Mouse (Mus musculus) heart, adult 2 months (tissue): ENCODE measurements at regions not wholly inside any gene's neighbourhood (a gene's known extent, or its start where the extent isn't known, plus 50 kb on each side); places are given as distances from the start of the nearest gene placed in this dataset.

Experiments
- DNase-seq, 2 experiments: peaks; one replicate each; pipeline ENCODE4 v3.0.0; 2021
- H3K27ac ChIP-seq: fragments of 200-600 bp; 2 replicates; pipeline ENCODE4 v1.8.1; 2022
- H3K27me3 ChIP-seq: fragments of 200-500 bp; 2 replicates; pipeline ENCODE4 v1.6.1; 2012; ENCODE audit warnings: mild to moderate bottlenecking, low read length, inconsistent platforms, mixed read lengths; ENCODE audit not compliant: control insufficient read depth, insufficient read depth
- H3K36me3 ChIP-seq: fragments of 200-500 bp; 2 replicates; pipeline ENCODE4 v1.6.1; 2012; ENCODE audit warnings: low read length, inconsistent platforms; ENCODE audit not compliant: control insufficient read depth, insufficient read depth
- H3K4me1 ChIP-seq: fragments of 200-500 bp; 2 replicates; pipeline ENCODE4 v1.6.1; 2011; ENCODE audit warnings: low read length; ENCODE audit not compliant: control insufficient read depth, insufficient read depth
- H3K4me3 ChIP-seq: fragments of 200-600 bp; 2 replicates; pipeline ENCODE4 v1.8.1; 2022
- H3K79me2 ChIP-seq: fragments of 200-500 bp; replicated peaks from 2 replicates; pipeline ENCODE4 v1.6.1; 2012; ENCODE audit warnings: mild to moderate bottlenecking, inconsistent platforms, low read length, moderate library complexity, mixed read lengths; ENCODE audit not compliant: control insufficient read depth, insufficient read depth
- H3K9ac ChIP-seq: fragments of 200-500 bp; 2 replicates; pipeline ENCODE4 v1.6.1; 2012; ENCODE audit warnings: low read depth, mild to moderate bottlenecking, control low read depth, inconsistent platforms, low read length, mixed read lengths
- CTCF ChIP-seq: fragments of 200-600 bp; IDR thresholded peaks from 2 replicates; pipeline ENCODE4 v1.8.1; 2022; ENCODE audit warnings: antibody characterized with exemption, mild to moderate bottlenecking, moderate library complexity
- EP300 ChIP-seq: fragments of 200-500 bp; IDR thresholded peaks from 2 replicates; pipeline ENCODE4 v1.6.1; 2011; ENCODE audit warnings: low read depth, low read length, control low read depth; ENCODE audit not compliant: insufficient read depth
- POLR2A ChIP-seq: fragments of 200-500 bp; IDR thresholded peaks from 2 replicates; pipeline ENCODE4 v1.6.1; 2011; ENCODE audit warnings: mild to moderate bottlenecking, low read depth, low read length, control low read depth; ENCODE audit not compliant: insufficient read depth
- WGBS: fragments of 180-500 bp; shearing (Covaris S2); methylation state at CpG from one replicate; pipeline ENCODE4 v1.1.7; 2018; 5-methylcytosine and 5-hydroxymethylcytosine counted together
- intact Hi-C: fragments of 180-260 bp; cut with DNase I; formaldehyde crosslinking; loops from one replicate; pipeline ENCODE4 v1.15.1; 2025

DNA sequence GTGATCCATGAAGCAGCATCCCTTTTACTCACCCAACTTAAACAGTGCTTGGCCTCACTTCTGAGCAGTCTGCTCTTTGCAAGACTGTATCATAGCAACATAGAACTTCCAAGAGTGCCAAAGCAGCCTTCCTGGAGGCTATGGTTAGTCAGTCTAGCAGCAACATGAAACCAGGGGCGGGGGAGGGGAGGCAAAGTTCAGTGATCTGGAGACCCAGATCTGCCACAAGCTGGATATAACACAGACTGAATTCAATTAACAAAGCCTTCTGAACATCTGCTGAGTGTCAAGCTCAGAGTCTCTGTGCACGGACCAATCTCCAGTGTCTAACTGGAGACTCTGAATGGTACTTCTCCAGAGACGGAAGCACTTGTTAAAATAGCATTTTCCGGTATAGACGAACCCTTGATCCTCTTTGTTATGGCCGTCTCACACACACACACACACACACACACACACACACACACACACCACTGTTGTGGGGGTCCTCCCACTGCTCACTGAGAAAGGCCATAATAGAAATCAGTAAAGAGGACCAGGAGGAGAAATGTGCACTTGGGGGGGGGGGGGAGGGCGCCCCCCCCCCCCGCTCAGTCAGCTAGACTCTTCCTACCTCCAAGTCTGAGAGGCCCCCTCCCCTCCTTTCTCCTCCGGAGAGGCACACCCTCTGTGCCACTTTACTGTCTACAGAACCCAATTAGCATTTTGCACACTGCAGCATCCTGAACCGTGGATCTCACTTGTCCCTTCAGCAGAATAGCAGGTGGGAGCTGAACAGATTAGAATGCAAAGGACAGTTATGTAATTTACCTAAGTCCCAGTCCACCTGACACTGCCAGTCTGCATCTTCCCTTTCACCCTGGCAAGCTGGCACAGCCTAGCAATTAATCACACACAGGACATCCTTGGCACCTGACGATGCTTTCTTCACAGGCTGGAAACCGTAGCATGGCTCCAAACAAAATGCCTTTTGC lies 112.3 kb upstream of the Slc22a22 start:
- Histone ChIP-seq H3K9ac (no peak overlapping the region), H3K4me3 (no peak overlapping the region), H3K27me3 (no peaks in the 10 kb centered on the region), H3K79me2 (no peaks in the 10 kb centered on the region), H3K36me3 (no peaks in the 10 kb centered on the region), H3K4me1 (no peaks in the 10 kb centered on the region; the same call in 1 of the 2 replicates), H3K27ac (no peak overlapping the region)
- TF ChIP-seq EP300, result no peak
- TF ChIP-seq POLR2A, result no peak
- no peak for TF ChIP-seq CTCF
- WGBS, result 41% methylated on average over 11 of the region's 12 CpGs
- no peak for DNase-seq
- intact Hi-C loops, result no loop called here

DNA sequence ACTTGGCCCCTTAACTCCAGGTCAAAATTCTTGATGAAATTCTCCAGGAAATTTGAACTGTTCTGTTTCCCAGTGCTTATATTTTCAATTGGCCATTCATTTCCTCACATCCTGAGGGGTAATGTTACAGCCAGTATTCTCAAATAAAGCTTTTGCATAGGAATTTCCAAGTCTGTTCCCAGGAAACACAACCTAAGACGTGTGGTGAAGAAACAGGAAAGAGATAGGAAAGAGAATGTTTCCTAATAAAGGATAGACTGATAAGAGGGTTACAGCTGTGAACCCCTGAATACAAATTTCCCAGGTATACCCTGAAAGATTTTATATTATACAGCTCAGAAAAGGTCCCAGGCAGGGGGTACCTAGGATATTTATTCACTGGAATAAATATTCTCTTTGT lies 108.0 kb upstream of the Slc22a22 start:
- Histone ChIP-seq H3K4me1 (no peaks in the 10 kb centered on the region; the same call in none of the 2 replicates), H3K4me3 (no peak overlapping the region), H3K9ac (no peak overlapping the region), H3K79me2 (no peaks in the 10 kb centered on the region), H3K36me3 (no peaks in the 10 kb centered on the region), H3K27me3 (no peaks in the 10 kb centered on the region), H3K27ac (no peak overlapping the region)
- intact Hi-C loops, result no loop called here
- 19% methylated on average over 1 of the region's 1 CpGs for WGBS
- TF ChIP-seq CTCF (no peak), POLR2A (no peak), EP300 (no peak)
- no peak for DNase-seq

DNA sequence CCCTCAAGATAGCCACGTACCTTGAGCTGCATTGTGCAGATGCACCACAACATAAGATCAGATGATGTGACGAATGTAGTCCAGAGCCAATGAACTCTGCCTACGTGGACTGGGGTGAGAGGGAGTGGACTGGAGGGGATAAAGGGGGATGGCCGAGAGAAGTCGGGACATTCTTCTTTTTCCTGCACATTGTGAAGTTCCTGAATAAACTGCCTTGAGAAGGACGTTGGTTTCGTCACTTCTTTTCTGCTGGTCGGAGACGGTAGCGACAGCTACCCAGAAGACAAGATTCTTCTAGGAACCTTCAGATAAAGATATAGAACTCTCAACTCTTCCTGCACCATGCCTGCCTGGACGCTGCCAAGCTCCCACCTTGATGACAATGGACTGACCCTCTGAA lies 107.1 kb upstream of the Slc22a22 start:
- Histone ChIP-seq H3K9ac (no peak overlapping the region), H3K27ac (no peak overlapping the region), H3K27me3 (no peaks in the 10 kb centered on the region), H3K4me1 (no peaks in the 10 kb centered on the region; the same call in 1 of the 2 replicates), H3K36me3 (no peaks in the 10 kb centered on the region), H3K79me2 (no peaks in the 10 kb centered on the region), H3K4me3 (no peak overlapping the region)
- WGBS, result 89% methylated on average over 11 of the region's 11 CpGs
- TF ChIP-seq EP300, result no peak
- no peak for TF ChIP-seq CTCF
- TF ChIP-seq POLR2A, result no peak
- intact Hi-C loops, result no loop called here
- no peak for DNase-seq

DNA sequence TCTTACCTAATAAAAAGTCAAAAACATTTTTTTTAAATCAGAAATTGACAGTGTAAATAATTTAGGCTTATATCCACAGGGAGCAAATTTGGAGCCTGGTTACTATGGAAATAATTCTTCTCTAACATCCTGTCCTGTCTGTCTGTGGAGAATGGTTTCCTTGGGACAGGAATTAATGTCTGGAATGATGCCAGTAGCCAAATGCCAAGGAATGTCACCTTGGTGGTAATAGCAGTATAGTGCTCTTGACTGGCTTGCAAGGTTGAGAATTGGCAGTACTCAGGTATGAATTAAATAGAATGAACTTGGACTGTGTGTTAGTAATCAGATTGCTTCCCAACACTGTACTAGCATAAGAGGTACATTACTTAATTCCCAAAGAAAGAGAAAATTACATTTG lies 103.8 kb upstream of the Slc22a22 start:
- H3K4me3 ChIP-seq, result no peak overlapping the region
- intact Hi-C loops, result no loop called here
- TF ChIP-seq EP300 (no peak), CTCF (no peak), POLR2A (no peak)
- no peak overlapping the region for H3K27ac ChIP-seq
- no peak overlapping the region for H3K9ac ChIP-seq
- H3K4me1 ChIP-seq, result no peaks in the 10 kb centered on the region; the same call in 1 of the 2 replicates
- no peak for DNase-seq
- H3K36me3 ChIP-seq, result no peaks in the 10 kb centered on the region
- H3K79me2 ChIP-seq, result no peaks in the 10 kb centered on the region
- no peaks in the 10 kb centered on the region for H3K27me3 ChIP-seq

DNA sequence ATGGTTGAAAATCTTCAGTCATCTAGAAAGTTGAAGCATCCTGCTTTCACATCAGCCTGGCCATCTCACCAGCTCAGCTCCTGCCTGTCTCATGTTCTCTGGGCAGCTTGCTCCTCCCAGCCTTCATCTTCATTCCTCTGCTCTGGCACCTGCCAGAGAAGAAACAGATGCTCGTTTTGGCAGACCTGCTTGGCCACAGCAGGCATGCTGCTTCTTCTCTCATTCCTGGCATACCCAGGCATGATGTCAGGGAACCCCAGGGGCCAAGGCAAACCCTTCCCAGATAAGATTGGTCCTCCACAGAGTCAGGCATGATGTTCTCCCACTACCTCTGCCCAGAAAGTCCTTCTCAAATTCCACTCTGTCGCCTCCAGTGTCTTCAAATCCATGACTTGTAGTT lies 101.4 kb upstream of the Slc22a22 start:
- DNase-seq, result peak in 1 of 2 experiments; percentile 20
- Histone ChIP-seq H3K27ac (no peak overlapping the region), H3K9ac (no peak overlapping the region), H3K36me3 (no peaks in the 10 kb centered on the region), H3K79me2 (no peaks in the 10 kb centered on the region), H3K4me1 (no peaks in the 10 kb centered on the region; the same call in 1 of the 2 replicates), H3K4me3 (no peak overlapping the region), H3K27me3 (no peaks in the 10 kb centered on the region)
- intact Hi-C loops, result no loop called here
- TF ChIP-seq POLR2A (no peak), EP300 (no peak), CTCF (no peak)
- WGBS, result 47% methylated on average over 2 of the region's 2 CpGs

DNA sequence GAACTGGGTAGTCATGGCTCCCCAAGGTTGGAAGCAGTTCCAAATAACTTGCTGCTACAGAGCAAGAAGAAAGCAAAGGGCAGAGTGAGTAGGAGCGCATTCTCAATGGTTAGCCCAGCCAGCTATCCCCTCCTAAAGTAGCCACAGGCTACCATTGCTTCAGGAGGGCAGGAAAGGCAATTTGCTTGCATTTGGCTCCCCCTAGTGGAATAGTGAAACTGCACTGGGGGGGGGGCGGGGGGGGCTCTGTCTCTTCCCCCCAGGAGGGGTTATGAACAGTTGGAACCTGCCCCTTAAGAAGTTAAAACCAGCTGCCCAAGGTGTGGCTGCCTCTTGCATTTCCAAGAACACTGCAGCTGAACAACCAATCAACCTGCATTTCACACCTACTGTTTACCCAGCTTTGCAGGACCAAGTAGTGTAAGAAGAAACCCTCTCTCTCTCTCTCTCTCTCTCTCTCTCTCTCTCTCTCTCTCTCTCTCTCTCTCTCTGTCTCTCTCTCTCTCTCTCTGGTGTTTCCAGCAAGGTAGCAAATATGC lies 96.7 kb upstream of the Slc22a22 start:
- no peak for DNase-seq
- intact Hi-C loops, result no loop called here
- Histone ChIP-seq H3K27me3 (no peaks in the 10 kb centered on the region), H3K4me3 (no peak overlapping the region), H3K79me2 (no peaks in the 10 kb centered on the region), H3K4me1 (no peaks in the 10 kb centered on the region), H3K27ac (no peak overlapping the region), H3K9ac (no peak overlapping the region), H3K36me3 (no peaks in the 10 kb centered on the region)
- 42% methylated on average over 2 of the region's 2 CpGs for WGBS
- peak; percentile 29 for TF ChIP-seq CTCF
- TF ChIP-seq EP300, result no peak
